ENCODE assay signal across 14 mouse cellular contexts in genomic region chr2:173950164-173950891, GRCm38 (mm10).
A peak's percentile ranks its signal among the peaks of the same experiment; 100 is the strongest.
DNase-seq lines count a peak whose midpoint lies in the region; ATAC-seq and TF ChIP-seq lines count a peak whose summit lies in the region.
"Had no signal": no experiment of that assay in that cellular context is flagged by ENCODE, and none has a peak within 500 bp of the region (broad histone marks: within the 10 kb centered on the region; RNA-seq: fewer than 3 reads in every experiment).

No protein-coding gene starts in this region.

- no peaks in the 10 kb centered on the region for H3K36me3 ChIP-seq in stomach, postnatal 0 days (ENCODE audit: control insufficient read depth, insufficient read depth, low read length)
- H3K36me3 ChIP-seq: heart, embryonic 15.5 days had no signal

- H3K27me3 ChIP-seq in stomach, postnatal 0 days (ENCODE audit: control insufficient read depth, insufficient read depth, low read length): no peaks in the 10 kb centered on the region
- H3K27me3 ChIP-seq: heart, embryonic 15.5 days had no signal

- DNase-seq in embryo, embryonic 9.5 days (ENCODE audit: extremely low spot score): peak; percentile 5
- DNase-seq in embryo, embryonic 10 days (ENCODE audit: low spot score): no peak
- peak; percentile 0 for DNase-seq in kidney, adult 11 months
- DNase-seq in kidney, postnatal 4 days: no peak
- DNase-seq in right cerebral cortex, adult 18-20 months: peak; percentile 19
- DNase-seq in right cerebral cortex, postnatal 14 days: no peak
- DNase-seq in stomach, postnatal 0 days (ENCODE audit: low spot score): peak; percentile 9
- DNase-seq in adrenal gland, postnatal 10 days: no peak
- DNase-seq: cerebellum, adult 9-10 months; kidney, adult 8-10 months; thymus, adult 18-20 months had no signal

- no peak overlapping the region for H3K9ac ChIP-seq in stomach, postnatal 0 days (ENCODE audit: low read length)
- H3K9ac ChIP-seq: heart, embryonic 15.5 days; liver, embryonic 14.5 days had no signal

- H3K4me3 ChIP-seq in stomach, postnatal 0 days (ENCODE audit: low read depth, low read length): no peak overlapping the region
- H3K4me3 ChIP-seq: heart, embryonic 15.5 days had no signal

- WGBS in stomach, postnatal 0 days: 46% methylated on average over 10 of the region's 10 CpGs

- no peak for TF ChIP-seq CTCF in stomach, postnatal 0 days (IDR thresholded peaks at IDR 0.05; ENCODE audit: low read depth)

- H3K9me3 ChIP-seq in stomach, postnatal 0 days (ENCODE audit: control insufficient read depth, low read length): no peaks in the 10 kb centered on the region
- H3K9me3 ChIP-seq: heart, embryonic 15.5 days had no signal

- H3K4me1 ChIP-seq in stomach, postnatal 0 days (replicated peaks; ENCODE audit: control insufficient read depth, insufficient read depth): no peaks in the 10 kb centered on the region
- H3K4me1 ChIP-seq: heart, embryonic 15.5 days had no signal

- no peak for TF ChIP-seq EP300 in stomach, postnatal 0 days (optimal IDR thresholded peaks at IDR 0.05)

- no peak overlapping the region for H3K27ac ChIP-seq in stomach, postnatal 0 days (replicated peaks)
- H3K27ac ChIP-seq: heart, embryonic 15.5 days; liver, embryonic 14.5 days; macrophage had no signal

- no peak overlapping the region for H3K4me2 ChIP-seq in stomach, postnatal 0 days (replicated peaks; ENCODE audit: low read depth)
- H3K4me2 ChIP-seq: heart, embryonic 15.5 days had no signal

- no peak for ATAC-seq in stomach, postnatal 0 days (ENCODE audit: low FRiP score, low TSS enrichment)

Comparison
In these comparisons a context has a peak if more than half of its experiments do, and no peak if none do; other contexts are left out.
1. DNase-seq: peak in embryo, embryonic 9.5 days (single experiment), kidney, adult 11 months (single experiment), right cerebral cortex, adult 18-20 months (single experiment) and stomach, postnatal 0 days (single experiment); none in embryo, embryonic 10 days (single experiment), kidney, postnatal 4 days (0 of 2), right cerebral cortex, postnatal 14 days (single experiment) and adrenal gland, postnatal 10 days (single experiment).